Mouse (Mus musculus) forebrain, embryonic 14.5 days (tissue): Measurements from ENCODE around the gene Hs6st1. TPM values are rescaled to one million over a fixed set of nuclear protein-coding genes. Genes with fewer than 3 reads are reported as not detected.
"Not testable (repeated sequence)": the region's sequence is repeated elsewhere in the genome, so short reads cannot be mapped to it uniquely, and the experiment has no call there.

Experiments used
- ATAC-seq: fragments of 200-750 bp; cut with Nextera tagmentation; 2 replicates; pipeline ENCODE4 v1.8.0; 2017; ENCODE audit warnings: mild to moderate bottlenecking, moderate library complexity
- DNase-seq: peaks from one replicate; pipeline ENCODE4 v3.0.0-alpha.2; 2015; ENCODE audit warnings: low spot score
- H3K27ac ChIP-seq: fragments of 300-500 bp; sonication (generic); 2 replicates; pipeline ENCODE4 v1.5.1; 2014; ENCODE audit warnings: low read depth, mild to moderate bottlenecking, control low read depth, low read length, moderate library complexity
- H3K27me3 ChIP-seq: fragments of 300-500 bp; sonication (generic); replicated peaks from 2 replicates; pipeline ENCODE4 v1.6.1; 2014; ENCODE audit warnings: low read length, control low read depth, mixed read lengths; ENCODE audit not compliant: control insufficient read depth, insufficient read depth
- H3K36me3 ChIP-seq: fragments of 300-500 bp; sonication (generic); 2 replicates; pipeline ENCODE4 v1.6.1; 2014; ENCODE audit warnings: low read length, control low read depth; ENCODE audit not compliant: control insufficient read depth, insufficient read depth
- H3K4me1 ChIP-seq: fragments of 300-500 bp; sonication (generic); 2 replicates; pipeline ENCODE4 v1.6.1; 2014; ENCODE audit warnings: antibody characterized with exemption, low read length, control low read depth; ENCODE audit not compliant: control insufficient read depth, insufficient read depth
- H3K4me2 ChIP-seq: fragments of 300-500 bp; sonication (generic); 2 replicates; pipeline ENCODE4 v1.6.1; 2014; ENCODE audit warnings: mild to moderate bottlenecking, control low read depth, low read length
- H3K4me3 ChIP-seq: fragments of 300-500 bp; sonication (generic); 2 replicates; pipeline ENCODE4 v1.5.1; 2014; ENCODE audit warnings: low read depth, low read length, control low read depth
- H3K9ac ChIP-seq: fragments of 300-500 bp; sonication (generic); 2 replicates; pipeline ENCODE4 v1.6.1; 2014; ENCODE audit warnings: mild to moderate bottlenecking, low read length, control low read depth, moderate library complexity
- H3K9me3 ChIP-seq: fragments of 300-500 bp; sonication (generic); replicated peaks from 2 replicates; pipeline ENCODE4 v1.6.1; 2016; ENCODE audit warnings: low read length, control low read depth, mixed read lengths; ENCODE audit not compliant: control insufficient read depth
- WGBS: fragments of 180-500 bp; shearing (Covaris S2); extraction: QIAGEN DNeasy Blood & Tissue Kit; methylation state at CpG from one replicate; pipeline ENCODE4 v1.1.7; 2014; 5-methylcytosine and 5-hydroxymethylcytosine counted together
- polyA plus RNA-seq: library from polyadenylated mRNA; unstranded; fragments of >200 nt; fragmentation: Nextera tagmentation; extraction: Ambion mirVana; gene quantifications from 2 replicates; pipeline ENCODE4 v1.2.1, GENCODE M21; 2014

Hs6st1 gene
- polyA plus RNA-seq, result 10.2 and 10.6 TPM in 2 replicates

DNA sequence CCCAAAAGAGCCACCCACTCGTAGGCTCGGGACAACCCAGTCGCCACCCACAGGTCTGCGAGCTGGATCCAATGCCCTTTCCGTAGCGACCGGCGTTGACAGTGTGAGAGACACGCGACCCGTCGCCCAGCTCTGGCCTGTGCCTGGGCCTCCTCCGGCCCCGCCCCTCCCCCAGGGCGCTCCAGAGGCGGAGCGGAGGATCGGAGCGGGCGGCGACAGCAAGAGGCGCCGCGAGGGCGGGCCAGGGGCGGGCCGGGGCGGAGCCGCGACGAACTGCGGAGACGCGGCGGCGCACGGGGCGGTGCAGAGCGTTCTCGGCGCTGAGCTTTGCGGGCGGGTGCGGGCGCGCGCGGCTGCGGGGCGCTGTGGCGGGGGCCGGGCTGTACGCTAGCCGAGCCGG lies at the start of gene Hs6st1:
Hs6st1 (plus strand) TSS at position 325 of the 400 bp plus-strand sequence.
- DNase-seq, result peak; percentile 96
- peak; percentile 95 for ATAC-seq
- WGBS, result 0% methylated on average over 33 of the region's 55 CpGs
- Histone ChIP-seq H3K4me3 (peak within 1 kb of the TSS; percentile 82), H3K4me1 (peaks cover 45% of the 10 kb centered on the region), H3K27me3 (no peaks in the 10 kb centered on the region), H3K27ac (peak within 1 kb of the TSS; percentile 72), H3K36me3 (no peaks in the 10 kb centered on the region), H3K9me3 (no peaks in the 10 kb centered on the region), H3K4me2 (peak within 1 kb of the TSS; percentile 78), H3K9ac (peak within 1 kb of the TSS; percentile 84)

DNA sequence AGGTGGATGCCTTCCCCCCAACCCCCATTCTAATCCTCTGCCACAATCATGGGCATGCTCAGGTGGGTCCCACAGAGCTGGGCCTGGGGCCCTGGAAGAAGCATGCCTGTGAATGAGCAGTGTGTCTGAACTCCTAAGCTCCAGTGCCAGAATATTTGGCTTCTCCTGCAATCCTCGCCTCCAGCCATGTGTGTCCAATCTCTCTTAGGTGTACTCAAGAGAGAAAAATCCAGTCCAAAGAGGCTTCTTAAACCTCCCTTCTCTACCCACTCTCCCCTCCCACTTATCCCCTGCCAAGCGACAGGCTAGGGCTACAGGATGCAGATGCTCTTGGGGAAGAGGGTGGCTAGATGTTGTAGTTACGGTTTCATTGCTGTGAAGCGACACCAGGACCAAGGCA lies 49.6 kb upstream of the Hs6st1 start:
- Histone ChIP-seq H3K9ac (no peak overlapping the region), H3K27me3 (no peaks in the 10 kb centered on the region), H3K4me3 (no peak overlapping the region), H3K27ac (no peak overlapping the region), H3K4me1 (peaks cover 5% of the 10 kb centered on the region; the same call in 1 of the 2 replicates), H3K4me2 (no peak overlapping the region), H3K9me3 (no peaks in the 10 kb centered on the region), H3K36me3 (no peaks in the 10 kb centered on the region)
- DNase-seq, result no peak
- no peak for ATAC-seq
- WGBS, result 90% methylated on average over 4 of the region's 4 CpGs

DNA sequence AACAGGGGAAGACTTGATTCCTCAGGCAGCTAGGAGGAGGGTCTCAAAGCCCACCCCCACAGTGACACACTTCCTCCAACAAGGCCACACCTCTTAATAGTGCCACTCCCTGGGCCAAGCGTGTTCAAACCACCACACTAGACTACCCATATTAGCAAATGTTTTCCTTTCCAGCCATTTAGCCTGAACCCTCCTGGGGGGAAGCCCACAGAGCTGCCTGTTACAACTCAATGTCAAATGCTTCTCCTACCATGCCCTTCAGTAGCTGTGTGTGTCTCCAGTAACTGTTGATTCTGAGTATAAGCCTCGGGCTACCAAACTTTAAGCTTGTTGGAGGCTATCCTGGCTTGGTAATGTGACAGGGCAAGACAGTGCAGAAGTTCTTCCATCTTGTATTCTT lies 49.0 kb upstream of the Hs6st1 start:
- no peak overlapping the region for H3K4me2 ChIP-seq
- no peaks in the 10 kb centered on the region for H3K9me3 ChIP-seq
- no peak overlapping the region for H3K9ac ChIP-seq
- peaks cover 5% of the 10 kb centered on the region; the same call in 1 of the 2 replicates for H3K4me1 ChIP-seq
- DNase-seq, result no peak
- no peak for ATAC-seq
- 91% methylated on average over 2 of the region's 2 CpGs for WGBS
- no peak overlapping the region for H3K27ac ChIP-seq
- no peaks in the 10 kb centered on the region for H3K27me3 ChIP-seq
- H3K4me3 ChIP-seq, result no peak overlapping the region
- H3K36me3 ChIP-seq, result no peaks in the 10 kb centered on the region

DNA sequence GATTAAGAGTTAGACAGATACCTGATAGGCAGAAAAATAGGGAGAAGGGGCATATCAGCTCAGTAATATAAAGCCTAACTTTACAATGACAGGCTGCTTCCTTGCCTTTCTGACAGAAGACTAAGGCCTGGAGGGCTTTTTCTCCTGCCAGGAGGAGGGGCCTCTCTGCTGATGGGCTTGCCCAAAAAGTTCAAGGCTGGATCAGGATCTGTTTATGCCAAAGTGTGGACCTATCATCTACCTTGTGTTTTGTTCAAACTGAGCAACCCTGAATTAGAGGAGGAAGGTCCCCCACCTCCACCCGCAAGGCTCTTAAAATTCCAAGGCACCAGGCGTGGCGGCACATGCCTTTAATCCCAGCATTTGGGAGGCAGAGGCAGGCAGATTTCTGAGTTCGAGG lies 47.9 kb upstream of the Hs6st1 start:
- DNase-seq (no peak), ATAC-seq (no peak)
- Histone ChIP-seq H3K9ac (no peak overlapping the region), H3K27me3 (no peaks in the 10 kb centered on the region), H3K36me3 (no peaks in the 10 kb centered on the region), H3K9me3 (no peaks in the 10 kb centered on the region), H3K4me3 (no peak overlapping the region), H3K4me1 (peaks cover 5% of the 10 kb centered on the region; the same call in 1 of the 2 replicates), H3K4me2 (no peak overlapping the region), H3K27ac (no peak overlapping the region)
- 88% methylated on average over 4 of the region's 4 CpGs for WGBS

DNA sequence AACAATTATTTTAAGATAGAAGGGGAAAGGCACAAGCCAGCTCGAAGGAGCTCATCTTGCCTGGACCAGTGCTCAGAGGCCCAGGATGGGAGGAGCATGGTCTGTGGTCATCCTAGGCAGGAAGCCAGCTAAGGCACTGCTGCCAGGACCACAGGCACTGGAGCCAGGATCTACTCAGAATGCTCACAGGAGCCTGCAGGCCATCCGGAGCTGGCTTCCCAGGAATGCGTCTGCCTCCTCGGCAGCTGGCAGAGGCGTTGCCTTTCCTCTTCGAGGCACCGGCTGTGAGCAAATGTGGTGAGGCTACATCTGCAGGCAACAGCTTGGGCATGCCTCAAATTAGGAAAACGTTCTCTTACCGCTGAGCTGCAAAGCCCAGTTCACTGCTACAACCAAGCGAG lies 37.8 kb upstream of the Hs6st1 start:
- Histone ChIP-seq H3K9ac (no peak overlapping the region), H3K4me2 (no peak overlapping the region), H3K4me3 (no peak overlapping the region), H3K36me3 (no peaks in the 10 kb centered on the region), H3K4me1 (no peaks in the 10 kb centered on the region), H3K9me3 (no peaks in the 10 kb centered on the region), H3K27ac (no peak overlapping the region), H3K27me3 (no peaks in the 10 kb centered on the region)
- WGBS, result 81% methylated on average over 10 of the region's 10 CpGs
- ATAC-seq (peak; percentile 29; the same call in 1 of the 2 replicates), DNase-seq (peak; percentile 52)

DNA sequence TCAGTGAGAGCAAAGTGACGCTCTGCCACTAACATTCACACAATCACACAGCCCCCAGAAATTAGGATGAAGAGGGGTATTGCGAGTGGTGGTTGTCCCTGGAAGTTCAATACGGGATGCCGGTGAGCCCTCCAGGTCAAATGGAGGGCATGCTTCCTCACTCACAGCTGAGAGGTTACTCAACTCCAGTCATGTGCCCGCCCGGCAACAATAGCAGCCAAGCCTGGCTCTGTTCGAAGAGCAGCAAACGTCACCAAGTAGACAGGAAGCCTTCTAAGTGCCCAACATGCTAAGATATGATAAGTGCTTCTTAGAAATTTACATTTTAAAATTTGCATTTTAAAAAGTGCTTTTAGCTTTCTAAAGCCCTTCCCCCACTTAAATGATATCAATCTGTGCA lies 29.4 kb upstream of the Hs6st1 start:
- ATAC-seq (no peak), DNase-seq (peak; percentile 11)
- Histone ChIP-seq H3K4me1 (no peaks in the 10 kb centered on the region), H3K4me3 (no peak overlapping the region), H3K36me3 (no peaks in the 10 kb centered on the region), H3K9ac (no peak overlapping the region), H3K27ac (no peak overlapping the region), H3K4me2 (no peak overlapping the region), H3K9me3 (0 out of 2 replicates have a peak, but pooled peaks cover 2% of the 10 kb centered on the region), H3K27me3 (no peaks in the 10 kb centered on the region)
- WGBS, result 87% methylated on average over 8 of the region's 8 CpGs

DNA sequence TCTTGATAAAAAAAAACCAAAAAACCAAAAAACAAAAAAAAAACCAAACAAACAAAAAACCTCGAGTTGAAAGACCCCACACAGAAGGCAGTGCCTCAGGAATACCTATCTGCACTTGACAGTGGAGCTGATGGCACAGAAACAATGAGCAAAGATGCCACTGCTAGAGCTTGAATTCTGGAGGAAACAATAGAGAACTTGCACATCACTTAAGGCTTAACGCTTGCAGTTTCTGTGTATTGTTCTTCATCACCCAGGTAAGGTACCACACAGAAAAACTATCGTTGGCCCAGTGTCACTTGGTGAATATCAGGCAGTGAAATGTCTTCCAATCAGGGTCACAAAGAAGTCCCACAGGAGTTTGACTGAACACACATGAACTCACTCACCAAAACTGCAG lies 26.1 kb upstream of the Hs6st1 start:
- H3K9ac ChIP-seq, result no peak overlapping the region
- H3K9me3 ChIP-seq, result 0 out of 2 replicates have a peak, but pooled peaks cover 2% of the 10 kb centered on the region
- WGBS, result 87% methylated on average over 3 of the region's 3 CpGs
- no peaks in the 10 kb centered on the region for H3K4me1 ChIP-seq
- no peak overlapping the region for H3K27ac ChIP-seq
- no peak overlapping the region for H3K4me3 ChIP-seq
- ATAC-seq, result no peak
- H3K27me3 ChIP-seq, result no peaks in the 10 kb centered on the region
- H3K36me3 ChIP-seq, result no peaks in the 10 kb centered on the region
- no peak for DNase-seq
- no peak overlapping the region for H3K4me2 ChIP-seq

DNA sequence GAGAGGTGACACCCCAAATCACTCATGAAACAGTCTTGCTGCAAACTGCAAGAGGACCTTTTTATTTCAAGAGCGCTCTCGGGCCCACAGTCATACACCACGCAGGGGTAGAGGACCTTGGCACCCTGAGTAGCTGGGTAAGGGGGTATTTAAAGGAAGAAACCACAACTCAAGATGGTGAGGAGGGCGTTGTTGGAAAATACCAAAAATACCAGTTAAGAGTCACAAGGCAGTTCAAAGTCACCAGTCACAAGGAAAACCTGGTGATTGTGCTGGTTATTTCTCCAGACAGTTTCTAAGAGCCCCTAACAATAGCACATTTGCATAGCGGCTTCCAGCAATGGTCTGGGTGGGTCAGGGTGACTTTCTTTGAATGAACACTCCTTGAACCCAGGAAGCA lies 24.4 kb upstream of the Hs6st1 start:
- H3K27me3 ChIP-seq, H3K4me3 ChIP-seq, H3K36me3 ChIP-seq, H3K9me3 ChIP-seq, H3K9ac ChIP-seq, ATAC-seq, DNase-seq, H3K27ac ChIP-seq, H3K4me1 ChIP-seq, H3K4me2 ChIP-seq: not testable (repeated sequence)
- WGBS, result 94% methylated on average over 5 of the region's 5 CpGs

DNA sequence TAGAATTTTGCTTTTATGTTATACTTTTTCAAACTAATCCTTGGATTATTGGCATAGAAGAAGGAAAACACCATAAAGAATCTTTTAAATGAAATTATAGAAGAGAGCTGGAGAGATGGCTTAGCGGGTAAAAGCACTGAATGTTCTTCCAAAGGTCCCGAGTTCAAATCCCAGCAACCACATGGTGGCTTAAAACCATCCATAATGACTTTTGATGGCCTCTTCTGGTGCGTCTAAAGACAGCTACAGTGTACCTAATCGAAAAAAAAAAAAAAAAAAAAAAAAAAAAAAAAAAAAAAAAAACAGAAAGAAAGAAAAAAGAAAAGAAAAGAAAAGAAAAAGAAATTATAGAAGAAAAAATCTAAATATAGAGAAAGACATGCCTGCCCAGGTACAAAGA lies 23.9 kb upstream of the Hs6st1 start:
- Histone ChIP-seq H3K27me3 (no peaks in the 10 kb centered on the region), H3K4me3 (no peak overlapping the region), H3K9me3 (0 out of 2 replicates have a peak, but pooled peaks cover 2% of the 10 kb centered on the region), H3K4me1 (no peaks in the 10 kb centered on the region), H3K4me2 (no peak overlapping the region), H3K9ac (no peak overlapping the region), H3K36me3 (no peaks in the 10 kb centered on the region), H3K27ac (no peak overlapping the region)
- ATAC-seq, result no peak
- WGBS, result 94% methylated on average over 4 of the region's 4 CpGs
- DNase-seq, result no peak
